Mouse (Mus musculus) limb, embryonic 11.5 days (tissue): ENCODE results near the gene Cfap73. TPM values are rescaled to one million over a fixed set of nuclear protein-coding genes. Genes with fewer than 3 reads are reported as not detected.

Experiments
- ATAC-seq: fragments of 200-750 bp; cut with Nextera tagmentation; 2 replicates; pipeline ENCODE4 v1.8.0; 2017; ENCODE audit warnings: low read depth; ENCODE audit not compliant: insufficient number of reproducible peaks, low FRiP score, low TSS enrichment
- DNase-seq: peaks from one replicate; pipeline ENCODE4 v3.0.0-alpha.2; 2015; ENCODE audit warnings: low spot score
- H3K27ac ChIP-seq: fragments of 300-500 bp; sonication (generic); replicated peaks from 2 replicates; pipeline ENCODE4 v1.5.1; 2014; ENCODE audit warnings: low read depth, mild to moderate bottlenecking, low read length
- H3K27me3 ChIP-seq: fragments of 300-500 bp; sonication (generic); 2 replicates; pipeline ENCODE4 v1.6.1; 2014; ENCODE audit warnings: mild to moderate bottlenecking, low read length, mixed read lengths; ENCODE audit not compliant: control insufficient read depth, insufficient read depth
- H3K36me3 ChIP-seq: fragments of 300-500 bp; sonication (generic); 2 replicates; pipeline ENCODE4 v1.6.1; 2014; ENCODE audit warnings: mild to moderate bottlenecking, low read length, moderate library complexity, mixed read lengths; ENCODE audit not compliant: control insufficient read depth, insufficient read depth
- H3K4me1 ChIP-seq: fragments of 300-500 bp; sonication (generic); 2 replicates; pipeline ENCODE4 v1.6.1; 2014; ENCODE audit warnings: low read length, mixed read lengths; ENCODE audit not compliant: control insufficient read depth, insufficient read depth
- H3K4me2 ChIP-seq: fragments of 300-500 bp; sonication (generic); 2 replicates; pipeline ENCODE4 v1.6.1; 2014; ENCODE audit warnings: low read depth, mild to moderate bottlenecking, moderate library complexity; ENCODE audit not compliant: severe bottlenecking
- H3K4me3 ChIP-seq: fragments of 300-500 bp; sonication (generic); 2 replicates; pipeline ENCODE4 v1.5.1; 2014; ENCODE audit warnings: low read depth, low read length
- H3K9ac ChIP-seq: fragments of 300-500 bp; sonication (generic); 2 replicates; pipeline ENCODE4 v1.6.1; 2014; ENCODE audit warnings: mild to moderate bottlenecking, low read length
- H3K9me3 ChIP-seq: fragments of 300-500 bp; sonication (generic); 2 replicates; pipeline ENCODE4 v1.6.1; 2016; ENCODE audit warnings: low read length; ENCODE audit not compliant: control insufficient read depth
- WGBS: fragments of 180-500 bp; shearing (Covaris S2); extraction: QIAGEN DNeasy Blood & Tissue Kit; methylation state at CpG from one replicate; pipeline ENCODE4 v1.1.7; 2014; 5-methylcytosine and 5-hydroxymethylcytosine counted together
- polyA plus RNA-seq: library from polyadenylated mRNA; unstranded; fragments of >200 nt; fragmentation: Nextera tagmentation; extraction: Ambion mirVana; gene quantifications from 2 replicates; pipeline ENCODE4 v1.2.1, GENCODE M21; 2014

Cfap73 gene
- polyA plus RNA-seq, result not detected in 2 replicates

GRCm38 (mm10) chr5:120634131-120634530 lies at the start of gene Cfap73:
TSS of gene Cfap73 (minus strand) at chr5:120634235.
- Histone ChIP-seq H3K9me3 (no peaks in the 10 kb centered on the region), H3K27me3 (no peaks in the 10 kb centered on the region; the same call in 1 of the 2 replicates), H3K4me1 (no peaks in the 10 kb centered on the region), H3K4me3 (no peak within 1 kb of the TSS), H3K9ac (no peak within 1 kb of the TSS), H3K4me2 (no peak within 1 kb of the TSS), H3K27ac (no peak within 1 kb of the TSS), H3K36me3 (no peaks in the 10 kb centered on the region)
- 63% methylated on average over 9 of the region's 9 CpGs for WGBS
- ATAC-seq (no peak), DNase-seq (no peak)

DNA sequence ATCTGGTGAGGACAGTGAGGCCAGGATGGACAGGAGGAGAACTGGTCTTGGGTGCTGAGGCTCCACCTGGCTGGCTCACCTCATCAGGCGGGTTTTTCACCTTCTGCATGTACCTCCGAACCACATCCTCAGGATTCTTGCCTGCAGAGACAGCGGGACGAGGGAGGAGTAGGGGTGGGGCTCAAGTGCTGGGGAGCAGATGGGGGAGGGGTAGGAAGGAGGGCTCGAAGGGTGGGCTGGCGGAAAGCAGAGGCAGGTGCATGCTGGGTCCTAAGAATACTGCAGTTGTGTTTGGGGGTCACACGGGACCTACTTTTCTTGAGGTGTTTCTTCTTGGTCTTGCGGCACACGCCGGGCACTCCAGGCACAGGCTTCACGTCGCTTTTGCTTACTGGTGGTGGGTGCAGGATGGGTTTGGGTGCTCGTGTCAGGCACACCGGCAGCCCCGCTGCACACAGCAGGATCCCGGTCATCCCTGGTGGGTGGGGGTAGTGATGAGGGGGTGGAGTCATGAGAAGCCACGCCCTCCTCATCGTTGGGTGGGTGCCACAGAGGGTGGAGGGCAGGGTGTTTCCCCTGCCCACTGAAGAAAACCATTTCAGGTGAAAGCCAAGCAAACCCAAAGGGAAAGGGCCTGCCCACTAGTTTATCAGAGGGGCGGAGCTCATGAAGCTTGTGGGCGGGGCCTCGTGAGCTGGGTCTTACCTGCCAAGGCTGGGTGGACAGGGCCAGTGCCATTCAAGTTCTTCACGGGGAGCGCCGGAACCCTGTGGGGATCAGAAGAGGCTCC lies 49.1 kb upstream of the Cfap73 start:
- Histone ChIP-seq H3K27ac (no peak overlapping the region), H3K4me1 (peaks cover 17% of the 10 kb centered on the region; the same call in 1 of the 2 replicates), H3K4me2 (no peak overlapping the region), H3K9ac (no peak overlapping the region), H3K27me3 (peaks cover 28% of the 10 kb centered on the region), H3K36me3 (no peaks in the 10 kb centered on the region), H3K4me3 (no peak overlapping the region), H3K9me3 (no peaks in the 10 kb centered on the region)
- ATAC-seq (no peak), DNase-seq (no peak)
- 7% methylated on average over 24 of the region's 24 CpGs for WGBS

DNA sequence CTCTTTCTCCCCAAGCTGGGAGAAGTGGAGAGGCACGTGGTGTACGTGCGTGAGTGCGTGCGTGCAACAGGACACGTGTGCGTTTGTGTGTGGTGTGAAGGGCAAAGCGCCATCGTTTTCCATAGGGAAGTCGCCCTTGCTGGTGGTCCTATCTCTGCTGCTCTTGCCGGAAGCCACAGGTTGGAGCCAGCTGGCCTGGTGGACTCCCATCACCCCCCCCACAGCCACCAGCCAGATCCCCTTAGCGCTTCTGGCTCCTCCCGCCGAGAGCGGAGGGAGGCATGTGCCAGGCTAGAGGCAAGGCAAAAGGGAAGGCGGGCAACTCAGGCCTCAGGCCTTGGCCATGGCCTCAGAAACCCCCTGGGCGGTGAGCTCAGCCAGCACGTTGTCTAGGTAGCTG lies 46.9 kb upstream of the Cfap73 start:
- Histone ChIP-seq H3K36me3 (no peaks in the 10 kb centered on the region), H3K4me2 (no peak overlapping the region; the same call in 1 of the 2 replicates), H3K4me1 (peaks cover 17% of the 10 kb centered on the region; the same call in 1 of the 2 replicates), H3K9me3 (no peaks in the 10 kb centered on the region), H3K4me3 (no peak overlapping the region; the same call in 1 of the 2 replicates), H3K9ac (no peak overlapping the region; the same call in 1 of the 2 replicates), H3K27me3 (peaks cover 25% of the 10 kb centered on the region), H3K27ac (no peak overlapping the region)
- no peak for ATAC-seq
- WGBS, result 91% methylated on average over 18 of the region's 18 CpGs
- no peak for DNase-seq

DNA sequence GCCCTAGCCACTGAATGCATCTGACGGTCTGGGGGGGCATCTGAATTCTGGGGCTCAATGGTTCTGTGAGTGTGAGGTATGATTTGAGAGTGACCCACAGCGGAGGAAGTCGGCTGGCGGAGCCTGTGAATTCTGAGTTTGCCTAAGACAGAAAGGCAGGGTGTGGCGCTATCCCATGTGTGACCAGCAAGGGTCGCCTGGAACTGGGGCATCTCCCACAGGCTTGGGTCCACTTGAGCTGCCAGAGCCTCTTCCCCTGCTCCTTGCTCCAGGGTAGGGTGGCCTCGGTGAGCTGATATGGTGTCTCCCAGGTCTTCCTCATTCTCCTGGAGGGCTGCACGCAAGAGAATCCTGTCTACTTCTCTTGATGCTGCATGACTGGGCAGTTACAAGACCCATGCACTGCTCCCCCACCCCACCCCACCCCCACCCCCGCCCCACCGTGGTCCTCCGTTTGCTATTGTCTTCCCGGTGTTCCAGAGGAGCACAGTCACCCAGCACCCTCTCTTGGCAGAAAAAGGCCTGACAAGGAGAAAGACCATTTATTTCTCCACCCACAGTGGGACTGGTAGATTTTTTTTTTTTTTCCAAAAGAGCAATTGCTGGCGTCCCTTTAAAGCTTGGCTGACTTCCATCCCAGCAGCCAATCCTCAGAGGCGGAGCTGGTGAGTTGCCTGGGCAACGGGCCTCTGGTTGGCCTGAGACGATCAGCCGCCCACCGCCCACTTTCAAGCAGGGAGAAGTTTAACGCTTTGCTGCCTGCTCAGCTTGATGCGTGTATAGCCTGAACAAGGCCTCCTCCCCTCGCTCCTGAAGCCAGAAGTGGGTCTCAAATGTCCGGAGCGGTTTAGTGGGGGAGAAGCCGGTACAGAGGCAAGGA lies 45.9 kb upstream of the Cfap73 start:
- H3K27ac ChIP-seq, result peak overlapping the region; percentile 65; the same call in 1 of the 2 replicates
- peak; percentile 92 for DNase-seq
- WGBS, result 4% methylated on average over 24 of the region's 24 CpGs
- H3K36me3 ChIP-seq, result no peaks in the 10 kb centered on the region
- ATAC-seq, result peak; percentile 86; the same call in 1 of the 2 replicates
- H3K4me3 ChIP-seq, result peak overlapping the region; percentile 31
- no peaks in the 10 kb centered on the region for H3K9me3 ChIP-seq
- H3K4me1 ChIP-seq, result peaks cover 17% of the 10 kb centered on the region; the same call in 1 of the 2 replicates
- H3K4me2 ChIP-seq, result peak overlapping the region; percentile 51
- H3K27me3 ChIP-seq, result peaks cover 25% of the 10 kb centered on the region
- no peak overlapping the region; the same call in 1 of the 2 replicates for H3K9ac ChIP-seq

- H3K9me3 ChIP-seq, result no peaks in the 10 kb centered on the region
- DNase-seq, result no peak
- no peaks in the 10 kb centered on the region for H3K36me3 ChIP-seq
- H3K4me2 ChIP-seq, result no peak overlapping the region
- H3K4me1 ChIP-seq, result peaks cover 11% of the 10 kb centered on the region; the same call in 1 of the 2 replicates
- H3K9ac ChIP-seq, result no peak overlapping the region
- H3K4me3 ChIP-seq, result no peak overlapping the region
- WGBS, result 15% methylated on average over 2 of the region's 2 CpGs
- no peak overlapping the region for H3K27ac ChIP-seq
- H3K27me3 ChIP-seq, result peaks cover 10% of the 10 kb centered on the region
- ATAC-seq, result no peak
These were observed 43.5 kb upstream of the Cfap73 start for GRCm38 (mm10) chr5:120677516-120677915.

GRCm38 (mm10) chr5:120674229-120675145 lies 40.5 kb upstream of the Cfap73 start:
- no peak overlapping the region for H3K27ac ChIP-seq
- no peak overlapping the region for H3K4me3 ChIP-seq
- ATAC-seq, result peak; percentile 50; the same call in 1 of the 2 replicates
- H3K9me3 ChIP-seq, result no peaks in the 10 kb centered on the region
- H3K9ac ChIP-seq, result no peak overlapping the region
- H3K4me2 ChIP-seq, result no peak overlapping the region
- H3K27me3 ChIP-seq, result no peaks in the 10 kb centered on the region; the same call in 1 of the 2 replicates
- 39% methylated on average over 21 of the region's 21 CpGs for WGBS
- no peaks in the 10 kb centered on the region for H3K36me3 ChIP-seq
- H3K4me1 ChIP-seq, result no peaks in the 10 kb centered on the region
- DNase-seq, result peak; percentile 55

GRCm38 (mm10) chr5:120673626-120674025 lies 39.6 kb upstream of the Cfap73 start:
- Histone ChIP-seq H3K4me1 (no peaks in the 10 kb centered on the region), H3K9ac (no peak overlapping the region), H3K9me3 (no peaks in the 10 kb centered on the region), H3K4me3 (no peak overlapping the region), H3K36me3 (no peaks in the 10 kb centered on the region), H3K27me3 (no peaks in the 10 kb centered on the region; the same call in 1 of the 2 replicates), H3K4me2 (no peak overlapping the region), H3K27ac (no peak overlapping the region)
- ATAC-seq, result no peak
- peak; percentile 78 for DNase-seq
- WGBS, result 5% methylated on average over 12 of the region's 12 CpGs
